Mouse (Mus musculus): ENCODE measurements around the gene Rhof.

Gene Rhof

GRCm38 (mm10) chr5:123132308-123133071 is at the start of gene Rhof:
Rhof (minus strand) TSS chr5:123132692.
- DNase-seq (ENCODE audit: low spot score in 2 of 2): peak; percentile 92 to 93

DNA sequence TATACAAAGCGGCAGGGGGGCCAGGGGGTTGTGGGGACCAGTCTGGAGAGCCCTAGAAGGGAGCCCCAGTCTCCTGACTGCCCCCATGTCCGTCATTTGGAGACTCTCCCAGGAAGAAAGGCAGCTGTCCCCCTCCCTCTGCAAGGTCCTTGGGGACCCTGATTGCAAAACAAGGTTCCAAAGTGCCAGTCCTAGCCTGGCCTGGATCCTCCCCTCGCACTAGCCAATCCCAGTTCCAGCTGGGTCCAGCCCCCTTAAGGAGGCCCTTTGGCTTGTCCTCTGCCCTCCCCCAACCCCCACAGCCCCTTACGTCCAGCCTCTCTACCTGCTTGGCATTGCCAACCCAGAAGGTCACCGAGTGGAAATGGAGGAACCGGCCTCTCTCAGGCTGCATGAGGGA is 49.0 kb upstream of the Rhof start:
- DNase-seq (ENCODE audit: low spot score in 2 of 2): no peak

- no peak for DNase-seq (ENCODE audit: low spot score in 2 of 2)
These were observed 47.9 kb upstream of the Rhof start for GRCm38 (mm10) chr5:123180390-123180789.

GRCm38 (mm10) chr5:123178792-123179191 is 46.3 kb upstream of the Rhof start:
- DNase-seq (ENCODE audit: low spot score in 2 of 2): no peak

DNA sequence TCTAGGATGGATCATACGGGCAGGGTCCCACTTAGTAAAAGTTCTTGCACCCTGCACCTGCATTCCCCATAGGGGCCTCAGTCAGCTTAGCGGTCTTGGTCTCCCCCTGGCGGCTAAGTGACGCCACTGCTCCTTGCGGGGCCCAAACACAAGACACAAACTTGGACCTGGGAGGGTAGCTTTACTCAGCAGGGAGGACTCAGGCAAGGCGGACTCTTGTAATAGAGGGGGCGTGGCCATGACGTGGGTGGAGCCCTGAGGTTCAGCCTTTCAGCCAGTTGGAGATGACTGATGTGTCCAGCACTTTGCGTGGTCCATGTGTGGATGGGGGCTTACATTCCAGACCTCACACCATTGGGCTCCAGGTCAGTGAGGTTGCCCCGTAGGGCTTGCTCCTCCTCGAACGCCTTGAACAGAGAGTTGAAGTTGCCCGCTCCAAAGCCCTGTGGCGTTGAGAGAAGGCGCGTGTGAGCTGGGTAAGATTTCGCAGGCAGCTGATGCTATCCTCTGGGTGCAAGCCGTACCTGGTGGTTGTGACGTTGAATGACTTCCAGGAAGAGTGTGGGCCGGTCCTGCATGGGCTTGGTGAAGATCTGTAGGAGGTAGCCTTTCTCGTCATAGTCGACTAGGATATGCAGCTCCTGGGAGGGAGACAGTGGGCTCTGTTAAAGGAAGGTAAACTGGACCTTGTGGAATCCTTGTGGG is 39.3 kb upstream of the Rhof start:
- DNase-seq (ENCODE audit: low spot score in 2 of 2): peak; percentile 73 to 83

- DNase-seq (ENCODE audit: low spot score in 2 of 2): no peak
These were observed 37.9 kb upstream of the Rhof start for GRCm38 (mm10) chr5:123170365-123170764.

DNA sequence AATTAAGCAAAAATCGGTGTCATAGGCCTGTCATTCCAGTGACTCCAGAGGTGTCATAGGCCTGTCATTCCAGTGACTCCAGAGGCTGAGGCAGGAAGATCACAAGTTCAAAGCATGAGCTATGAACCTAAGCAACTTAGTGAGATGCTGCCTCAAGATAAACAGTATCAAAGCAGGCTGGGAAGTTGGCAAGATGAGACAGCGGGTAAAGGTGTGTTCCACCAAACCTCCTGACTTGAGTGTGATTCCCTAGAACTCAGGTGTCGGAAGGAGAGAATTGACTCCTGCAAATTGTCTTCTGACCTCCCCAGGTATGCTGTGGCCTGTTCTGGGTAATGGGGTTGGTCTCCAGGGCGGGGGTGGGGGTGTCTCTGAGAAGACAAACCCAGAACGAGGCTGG is 36.8 kb upstream of the Rhof start, which contains the start of gene Psmd9:
Gene Psmd9 (plus strand): TSS at position 130 of the 400 bp plus-strand sequence.
- DNase-seq (ENCODE audit: low spot score in 2 of 2): no peak

- DNase-seq (ENCODE audit: low spot score in 2 of 2): no peak
These were observed 35.1 kb upstream of the Rhof start for GRCm38 (mm10) chr5:123167591-123167990.

GRCm38 (mm10) chr5:123166437-123166836 is 33.9 kb upstream of the Rhof start:
- no peak for DNase-seq (ENCODE audit: low spot score in 2 of 2)

GRCm38 (mm10) chr5:123162942-123163341 is 30.4 kb upstream of the Rhof start:
- DNase-seq (ENCODE audit: low spot score in 2 of 2): no peak

GRCm38 (mm10) chr5:123160341-123160740 is 27.8 kb upstream of the Rhof start:
- no peak for DNase-seq (ENCODE audit: low spot score in 2 of 2)

- no peak for DNase-seq (ENCODE audit: low spot score in 2 of 2)
These were observed 27.4 kb upstream of the Rhof start for GRCm38 (mm10) chr5:123159866-123160265.

DNA sequence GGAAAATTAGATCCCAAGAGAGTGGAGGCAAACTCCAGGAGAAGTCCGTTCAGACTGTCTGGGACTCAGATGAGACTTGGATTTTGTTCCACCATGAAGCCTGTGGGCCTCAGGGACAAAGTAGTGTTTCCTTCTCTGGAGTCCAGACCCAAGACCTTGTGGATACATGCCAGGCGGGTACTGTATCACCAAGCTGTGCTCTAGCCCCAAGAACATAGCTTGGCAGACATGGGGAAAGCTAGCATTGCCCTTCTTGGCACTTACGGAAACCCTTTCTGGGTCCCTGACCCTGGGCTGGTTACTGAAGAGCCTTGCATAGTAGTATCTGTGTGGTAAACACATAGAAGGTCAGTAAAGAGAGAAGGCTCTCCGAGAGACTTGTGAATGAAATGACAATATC is 27.0 kb upstream of the Rhof start:
- no peak for DNase-seq (ENCODE audit: low spot score in 2 of 2)

GRCm38 (mm10) chr5:123157972-123158371 is 25.5 kb upstream of the Rhof start:
- no peak for DNase-seq (ENCODE audit: low spot score in 2 of 2)

- no peak for DNase-seq (ENCODE audit: low spot score in 2 of 2)
These were observed 24.3 kb upstream of the Rhof start for GRCm38 (mm10) chr5:123156763-123157162.

DNA sequence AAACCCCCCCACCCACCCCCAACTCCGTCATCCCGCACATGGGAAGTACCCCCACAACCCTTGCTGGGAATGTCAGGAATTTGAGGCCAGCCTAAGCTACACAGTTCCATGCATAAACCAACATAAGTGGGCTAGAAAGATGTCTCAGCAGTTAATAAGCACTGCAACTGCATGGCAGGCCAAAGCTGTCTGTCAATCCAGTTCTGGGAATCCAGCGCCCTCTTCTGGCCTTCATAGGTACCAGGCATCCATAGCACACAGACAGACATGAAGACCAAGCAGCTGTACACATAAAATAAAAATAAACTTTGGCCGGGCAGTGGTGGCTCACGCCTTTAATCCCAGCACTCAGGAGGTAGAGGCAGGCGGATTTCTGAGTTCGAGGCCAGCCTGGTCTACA is 22.9 kb upstream of the Rhof start:
- DNase-seq (ENCODE audit: low spot score in 2 of 2): peak; percentile 76 to 80

DNA sequence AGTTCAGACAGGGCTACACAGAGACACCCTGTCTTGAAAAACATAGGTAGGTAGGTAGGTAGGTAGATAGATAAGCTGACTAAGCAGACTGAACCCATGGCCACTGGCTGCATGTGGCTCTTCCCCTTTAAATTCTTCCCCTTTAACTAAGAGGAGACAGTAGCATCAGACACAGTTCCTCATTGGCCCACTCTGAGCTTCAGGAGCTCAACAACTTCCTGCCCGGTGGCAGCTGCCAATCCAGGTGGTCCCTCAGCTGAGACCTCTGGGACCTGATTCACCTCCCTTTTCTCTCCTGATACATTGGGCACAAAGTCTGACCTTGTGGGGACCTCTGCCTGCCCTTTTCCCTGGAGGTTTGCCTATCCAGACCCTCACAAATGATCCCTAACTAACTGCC is 20.4 kb upstream of the Rhof start:
- DNase-seq (ENCODE audit: low spot score in 2 of 2): peak in 1 of 2 experiments; percentile 15

DNA sequence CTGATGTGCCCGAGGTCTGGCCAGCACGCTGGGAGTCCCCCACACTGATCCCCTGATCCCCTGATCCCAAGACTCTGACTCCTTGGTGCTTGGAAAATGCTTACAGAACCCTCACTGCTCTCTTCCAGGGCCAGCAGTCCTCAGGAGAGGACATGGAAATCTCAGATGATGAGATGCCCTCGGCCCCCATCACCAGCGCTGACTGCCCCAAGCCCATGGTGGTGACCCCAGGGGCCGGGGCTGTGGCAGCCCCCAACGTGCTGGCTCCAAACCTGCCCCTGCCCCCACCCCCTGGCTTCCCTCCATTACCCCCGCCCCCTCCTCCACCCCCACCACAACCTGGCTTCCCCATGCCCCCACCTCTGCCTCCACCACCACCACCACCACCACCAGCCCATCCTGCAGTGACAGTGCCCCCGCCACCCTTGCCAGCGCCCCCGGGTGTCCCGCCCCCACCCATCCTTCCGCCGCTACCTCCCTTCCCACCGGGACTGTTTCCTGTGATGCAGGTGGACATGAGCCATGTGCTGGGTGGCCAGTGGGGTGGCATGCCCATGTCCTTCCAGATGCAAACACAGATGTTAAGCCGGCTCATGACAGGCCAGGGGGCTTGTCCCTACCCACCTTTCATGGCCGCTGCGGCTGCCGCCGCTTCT is 19.3 kb upstream of the Rhof start:
- DNase-seq (ENCODE audit: low spot score in 2 of 2): peak in 1 of 2 experiments; percentile 5

DNA sequence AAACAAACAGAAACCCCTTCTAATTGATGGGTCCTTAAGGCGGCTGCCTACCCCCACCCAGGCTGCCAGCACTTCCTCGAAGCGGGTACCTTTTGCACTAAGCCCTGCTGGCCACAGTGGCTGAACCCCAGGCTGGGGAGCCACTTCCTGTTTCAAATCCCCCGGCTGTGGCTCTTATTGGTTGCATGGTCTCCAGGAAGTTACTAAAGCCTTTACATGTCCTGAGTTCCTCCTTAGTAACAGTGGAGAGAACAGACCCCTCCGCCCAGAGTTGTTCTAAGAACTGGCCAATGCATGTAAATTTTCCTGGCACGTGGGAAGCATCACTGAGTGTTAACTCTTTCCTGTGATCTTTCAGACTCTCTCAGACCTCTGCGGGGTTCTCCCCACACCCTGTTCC is 18.6 kb upstream of the Rhof start:
- DNase-seq (ENCODE audit: low spot score in 2 of 2): peak; percentile 92 to 93

DNA sequence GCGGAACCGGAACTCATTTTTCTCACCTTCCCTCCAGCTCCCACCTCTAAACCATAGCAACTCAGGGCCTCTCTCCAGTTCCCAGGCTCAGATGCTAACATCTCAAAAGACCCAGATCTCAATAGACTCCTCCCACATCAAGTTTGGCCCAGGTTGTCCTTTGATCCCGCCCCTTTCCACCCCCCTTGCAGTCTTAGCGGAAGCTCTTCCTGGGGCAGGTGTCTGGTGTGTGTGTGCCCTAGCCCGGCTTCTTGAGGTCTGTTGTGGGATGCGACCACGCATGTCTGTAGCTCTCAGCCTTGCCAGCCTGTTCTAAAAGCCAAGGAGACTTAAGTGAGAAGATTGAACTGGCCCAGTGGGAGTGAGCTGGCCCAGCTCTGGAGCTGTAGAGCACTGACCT is 18.1 kb upstream of the Rhof start:
- DNase-seq (ENCODE audit: low spot score in 2 of 2): peak; percentile 82 to 85

GRCm38 (mm10) chr5:123149451-123150400 is 17.2 kb upstream of the Rhof start:
- DNase-seq (ENCODE audit: low spot score in 2 of 2): peak; percentile 85 to 88

Measured in spleen, postnatal 36 days (tissue).